Mouse (Mus musculus): ENCODE data around the gene Dock3. TPM values are rescaled to one million over a fixed set of nuclear protein-coding genes. Genes with fewer than 3 reads are reported as not detected.

Gene Dock3
- not detected for total RNA-seq (2023)

DNA sequence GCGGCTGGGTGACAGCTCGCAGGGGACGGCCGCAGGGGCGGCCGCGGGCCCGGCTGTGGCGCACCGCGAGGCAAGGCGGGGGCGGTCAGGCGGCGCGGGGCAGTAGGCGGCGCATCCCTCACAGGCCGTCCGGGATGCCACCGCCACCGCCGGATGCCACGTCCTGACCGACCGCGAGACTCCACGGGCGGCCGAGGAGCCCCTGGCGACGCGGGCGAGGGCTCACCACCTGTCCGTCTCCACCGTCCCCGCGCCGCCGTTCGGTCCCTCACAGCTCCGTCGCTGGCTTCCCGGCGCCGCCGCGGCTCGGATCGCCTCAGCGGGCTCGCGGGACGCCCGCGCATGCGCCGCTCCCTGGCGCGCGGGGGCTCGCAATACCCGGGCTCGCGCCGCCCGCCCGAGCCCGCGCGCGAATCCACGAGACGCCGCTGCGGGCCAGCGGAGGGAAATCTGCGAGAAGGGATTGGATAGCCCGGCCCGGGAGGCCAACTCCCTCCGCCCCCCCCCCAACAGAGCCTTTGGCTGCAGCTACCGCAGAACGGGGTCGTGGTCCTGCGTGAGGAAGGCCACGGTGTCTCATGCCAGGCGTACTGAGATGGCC lies at the start of gene Dock3:
Gene Dock3, minus strand, starts transcription at position 371 of the 601 bp plus-strand sequence.

DNA sequence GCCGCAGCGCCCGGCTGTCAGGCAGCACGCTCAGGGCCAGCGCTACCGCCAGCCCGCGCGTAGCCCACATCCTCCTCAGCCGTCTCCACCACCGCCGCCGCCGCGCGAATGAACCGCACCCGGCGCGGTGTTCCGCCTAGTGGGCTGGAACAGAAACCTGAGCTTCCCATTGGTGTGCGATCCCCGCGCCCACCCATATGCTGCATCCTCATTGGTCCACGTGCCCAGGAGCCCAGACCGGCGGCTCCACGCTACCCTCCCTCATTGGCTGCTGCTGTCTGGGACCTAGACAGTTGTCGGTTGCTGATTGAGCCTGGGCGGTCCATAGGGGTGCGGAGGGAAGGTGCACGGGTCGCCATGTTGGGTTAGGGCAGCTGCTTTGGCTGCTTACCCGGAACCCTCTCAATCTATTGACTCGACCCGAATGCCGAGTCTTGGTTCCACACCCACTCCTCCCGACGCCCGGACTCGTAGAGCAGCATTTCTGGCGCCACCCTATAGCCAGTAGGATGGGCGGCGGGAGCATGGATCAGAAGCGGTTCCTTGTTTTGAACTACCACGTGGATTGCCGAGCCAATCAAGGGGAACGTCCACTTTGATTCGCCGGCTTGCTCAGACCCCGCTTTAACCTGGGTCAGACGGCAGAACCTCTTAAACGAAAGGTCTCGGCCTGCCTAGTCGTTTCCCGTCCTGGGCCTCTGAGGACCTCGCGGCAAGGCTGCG lies 339.7 kb downstream of the Dock3 start, which contains the start of gene Manf:
Gene Manf, minus strand, starts transcription at position 151 of the 723 bp plus-strand sequence.

DNA sequence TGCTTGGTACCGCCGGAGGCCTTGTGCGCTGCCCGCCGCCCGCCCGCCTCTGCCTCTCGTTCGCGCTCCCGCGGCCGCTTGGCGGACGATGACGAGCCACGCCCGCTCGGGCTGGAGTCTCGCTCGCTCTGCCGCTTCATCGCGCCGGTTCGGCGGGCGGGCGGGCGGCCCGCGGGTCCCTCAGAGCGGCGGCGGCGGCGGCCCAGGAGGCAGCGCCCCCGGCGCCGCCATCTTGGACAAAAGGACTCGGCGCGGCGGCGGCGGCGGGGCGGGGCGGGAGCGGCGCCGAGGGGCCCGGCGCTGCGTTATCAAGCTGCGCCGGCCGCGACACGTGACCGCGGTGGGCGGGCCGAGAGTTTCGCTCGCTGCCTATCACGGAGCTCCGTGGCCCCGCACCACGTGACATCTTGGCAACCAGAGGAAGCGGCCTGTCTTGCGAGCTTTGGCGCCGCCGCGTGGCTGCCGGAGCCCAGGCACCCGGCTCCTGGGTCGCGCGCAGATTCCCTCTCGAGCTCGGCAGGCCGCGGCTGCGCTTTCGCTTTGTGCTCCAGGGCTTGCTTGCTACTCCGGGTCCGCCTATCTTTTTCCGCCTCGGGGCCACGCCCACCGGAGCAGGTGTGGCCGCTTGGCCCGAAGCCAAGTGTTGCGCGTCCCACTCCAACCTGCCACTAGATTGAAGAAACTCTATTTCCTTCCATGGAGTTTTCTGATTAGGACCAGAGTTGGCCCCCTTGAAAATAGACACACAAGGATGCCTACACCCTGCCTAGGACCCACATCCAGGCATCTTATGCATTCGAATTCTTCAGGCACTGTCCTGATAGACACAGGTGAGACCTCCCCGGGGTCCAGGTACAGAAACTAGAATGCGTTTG lies 344.6 kb downstream of the Dock3 start, which contains the start of gene Rbm15b:
Gene Rbm15b, minus strand, starts transcription at position 601 of the 875 bp plus-strand sequence.

Other genes with a start within 250 kb of the Dock3 start
- gene Mapkapk3, start 58.0 kb upstream of the Dock3 start, total RNA-seq (2023): 10 to 100 TPM; 43.9 to 52.1 TPM
- 10 to 100 TPM; 28.0 to 28.6 TPM for gene Cish, start 64.1 kb upstream of the Dock3 start, total RNA-seq (2023)
- gene Hemk1, start 106.4 kb upstream of the Dock3 start, total RNA-seq (2023): 1 to 10 TPM; 7.9 to 8.4 TPM
- gene 6430571L13Rik, start 108.7 kb upstream of the Dock3 start, total RNA-seq (2023): under 1 TPM in 1 of 2 experiments, not detected in 1; 0.50 TPM
- 1 to 10 TPM; 2.1 to 2.9 TPM for gene Cacna2d2, start 167.7 kb upstream of the Dock3 start, total RNA-seq (2023)